In genomic region chr15:68606110-68606791, GRCm38 (mm10) we compare ENCODE assay signal across 9 mouse cellular contexts.
DNase-seq lines count a peak whose midpoint lies in the region; ATAC-seq lines count a peak whose summit lies in the region.
"Had no signal": no experiment of that assay in that cellular context is flagged by ENCODE, and none has a peak within 500 bp of the region (broad histone marks: within the 10 kb centered on the region; RNA-seq: fewer than 3 reads in every experiment).

No protein-coding gene starts in this region.

- 40% methylated on average over 8 of the region's 8 CpGs for WGBS in heart, embryonic 13.5 days
- WGBS in midbrain, embryonic 15.5 days, result 78% methylated on average over 8 of the region's 8 CpGs

- no peaks in the 10 kb centered on the region for H3K9me3 ChIP-seq in heart, embryonic 13.5 days
- no peaks in the 10 kb centered on the region for H3K9me3 ChIP-seq in midbrain, embryonic 15.5 days
- H3K9me3 ChIP-seq: hindbrain, embryonic 15.5 days had no signal

- no peaks in the 10 kb centered on the region for H3K36me3 ChIP-seq in heart, embryonic 13.5 days
- no peaks in the 10 kb centered on the region for H3K36me3 ChIP-seq in midbrain, embryonic 15.5 days (replicated peaks)
- H3K36me3 ChIP-seq: hindbrain, embryonic 15.5 days had no signal

- no peaks in the 10 kb centered on the region for H3K27me3 ChIP-seq in heart, embryonic 13.5 days (replicated peaks)
- H3K27me3 ChIP-seq in midbrain, embryonic 15.5 days (replicated peaks), result no peaks in the 10 kb centered on the region
- H3K27me3 ChIP-seq: hindbrain, embryonic 15.5 days had no signal

- peak overlapping the region; percentile 50 for H3K27ac ChIP-seq in heart, embryonic 13.5 days (replicated peaks)
- no peak overlapping the region for H3K27ac ChIP-seq in midbrain, embryonic 15.5 days
- H3K27ac ChIP-seq: hindbrain, embryonic 15.5 days had no signal

- H3K4me3 ChIP-seq in heart, embryonic 13.5 days, result no peak overlapping the region
- H3K4me3 ChIP-seq in midbrain, embryonic 15.5 days, result no peak overlapping the region
- H3K4me3 ChIP-seq: hindbrain, embryonic 15.5 days had no signal

- peaks cover 11% of the 10 kb centered on the region for H3K4me1 ChIP-seq in heart, embryonic 13.5 days
- H3K4me1 ChIP-seq in midbrain, embryonic 15.5 days, result no peaks in the 10 kb centered on the region
- H3K4me1 ChIP-seq: hindbrain, embryonic 15.5 days had no signal

- no peak for DNase-seq in cerebellum, adult 11-12 months
- peak; percentile 96 for DNase-seq in Muller cell, postnatal 12 days (ENCODE audit: inconsistent ontology term)
- peak; percentile 60 to 72 for DNase-seq in kidney, postnatal 4 days
- peak; percentile 25 for DNase-seq in ovary, postnatal 10 days (ENCODE audit: low spot score)
- no peak for DNase-seq in spleen, adult 12 weeks (ENCODE audit: low spot score)

- H3K9ac ChIP-seq in heart, embryonic 13.5 days, result no peak overlapping the region
- H3K9ac ChIP-seq in midbrain, embryonic 15.5 days, result no peak overlapping the region
- H3K9ac ChIP-seq: hindbrain, embryonic 15.5 days had no signal

- ATAC-seq in cerebellum, adult (ENCODE audit: insufficient number of reproducible peaks, low FRiP score, low TSS enrichment), result 0 out of 2 replicates have a peak, but pooled peaks have one; percentile 49
- no peak for ATAC-seq in heart, embryonic 13.5 days (ENCODE audit: extremely low read depth, insufficient number of reproducible peaks, low FRiP score, low TSS enrichment)
- no peak for ATAC-seq in midbrain, embryonic 15.5 days (replicated peaks)

- H3K4me2 ChIP-seq in heart, embryonic 13.5 days, result no peak overlapping the region
- H3K4me2 ChIP-seq in midbrain, embryonic 15.5 days, result no peak overlapping the region
- H3K4me2 ChIP-seq: hindbrain, embryonic 15.5 days had no signal

Comparison
In these comparisons a context has a peak if more than half of its experiments do, and no peak if none do; other contexts are left out.
1. DNase-seq: peak in Muller cell, postnatal 12 days (single experiment), kidney, postnatal 4 days (2 of 2) and ovary, postnatal 10 days (single experiment); none in cerebellum, adult 11-12 months (single experiment) and spleen, adult 12 weeks (single experiment).